Mouse (Mus musculus) CD4-positive, CD25-positive, alpha-beta regulatory T cell, adult 4 months (primary cell): ENCODE measurements around the gene Tnr. TPM values are rescaled to one million over a fixed set of nuclear protein-coding genes. Genes with fewer than 3 reads are reported as not detected.

Source experiments
- ATAC-seq: one replicate; pipeline ENCODE4 v1.8.0; 2017
- polyA plus RNA-seq, 2 experiments: library from polyadenylated mRNA; unstranded; fragments of 100-300 nt; shearing (Covaris generic); gene quantifications; one replicate each; pipeline ENCODE4 v1.2.1; 2017

Tnr gene
- polyA plus RNA-seq: not detected

GRCm38 (mm10) chr1:159523578-159523977 lies at the start of gene Tnr:
Gene Tnr (plus strand): TSS chr1:159523769.
- no peak for ATAC-seq

GRCm38 (mm10) chr1:159489853-159490435 lies 33.6 kb upstream of the Tnr start:
- no peak for ATAC-seq

GRCm38 (mm10) chr1:159492536-159492935 lies 31.0 kb upstream of the Tnr start:
- ATAC-seq: no peak

GRCm38 (mm10) chr1:159493720-159494499 lies 29.7 kb upstream of the Tnr start:
- ATAC-seq: no peak

- ATAC-seq: no peak
Observed at GRCm38 (mm10) chr1:159498236-159498635, 25.3 kb upstream of the Tnr start.

- no peak for ATAC-seq
Observed at GRCm38 (mm10) chr1:159499806-159500460, 23.6 kb upstream of the Tnr start.

GRCm38 (mm10) chr1:159501911-159502310 lies 21.7 kb upstream of the Tnr start:
- no peak for ATAC-seq

- no peak for ATAC-seq
Observed at GRCm38 (mm10) chr1:159510667-159511066, 12.9 kb upstream of the Tnr start.

GRCm38 (mm10) chr1:159517647-159518046 lies 5.9 kb upstream of the Tnr start:
- no peak for ATAC-seq

GRCm38 (mm10) chr1:159519206-159519605 lies 4.4 kb upstream of the Tnr start:
- no peak for ATAC-seq

GRCm38 (mm10) chr1:159523069-159523468 lies 500 bp upstream of the Tnr start:
- ATAC-seq: no peak

- no peak for ATAC-seq
Observed at GRCm38 (mm10) chr1:159524051-159524549, 531 bp downstream of the Tnr start.

GRCm38 (mm10) chr1:159532841-159533569 lies 9.4 kb downstream of the Tnr start:
- no peak for ATAC-seq

- no peak for ATAC-seq
Observed at GRCm38 (mm10) chr1:159535582-159535981, 12.0 kb downstream of the Tnr start.

- no peak for ATAC-seq
Observed at GRCm38 (mm10) chr1:159537541-159537940, 14.0 kb downstream of the Tnr start.

- ATAC-seq: no peak
Observed at GRCm38 (mm10) chr1:159538076-159538475, 14.5 kb downstream of the Tnr start.

GRCm38 (mm10) chr1:159545470-159546145 lies 22.0 kb downstream of the Tnr start:
- ATAC-seq: no peak

- no peak for ATAC-seq
Observed at GRCm38 (mm10) chr1:159551036-159551435, 27.5 kb downstream of the Tnr start.

- ATAC-seq: no peak
Observed at GRCm38 (mm10) chr1:159551591-159552442, 28.2 kb downstream of the Tnr start.

- ATAC-seq: no peak
Observed at GRCm38 (mm10) chr1:159561616-159562015, 38.0 kb downstream of the Tnr start.

GRCm38 (mm10) chr1:159565129-159565528 lies 41.6 kb downstream of the Tnr start:
- ATAC-seq: no peak
